In genomic region chrX:160510197-160510596, GRCm38 (mm10) we compare ENCODE assay signal across 19 mouse cellular contexts. TPM values are rescaled to one million over a fixed set of nuclear protein-coding genes. Genes with fewer than 3 reads are reported as not detected.
A peak's percentile ranks its signal among the peaks of the same experiment; 100 is the strongest.
DNase-seq lines count a peak whose midpoint lies in the region; ATAC-seq and TF ChIP-seq lines count a peak whose summit lies in the region.
"Had no signal": no experiment of that assay in that cellular context is flagged by ENCODE, and none has a peak within 500 bp of the region (broad histone marks: within the 10 kb centered on the region; RNA-seq: fewer than 3 reads in every experiment).

No protein-coding gene starts in this region.

- no peak for TF ChIP-seq CTCF in liver, adult 2 months (IDR thresholded peaks at IDR 0.05; ENCODE audit: low read depth, low read length)
- no peak for TF ChIP-seq CTCF in embryonic fibroblast, embryonic 13.5 days (IDR thresholded peaks at IDR 0.05; ENCODE audit: borderline replicate concordance, insufficient read depth, low read length)

- no peak for TF ChIP-seq POLR2A in liver, adult 2 months (IDR thresholded peaks at IDR 0.05; ENCODE audit: extremely low read depth, insufficient read depth, low read length)
- no peak for TF ChIP-seq POLR2A in embryonic fibroblast, embryonic 13.5 days (IDR thresholded peaks at IDR 0.05; ENCODE audit: low read depth, low read length)

- DNase-seq in liver, adult 2 months (ENCODE audit: extremely low read depth, low read depth, low spot score), result peak; percentile 18
- DNase-seq in liver, embryonic 11.5 days (ENCODE audit: low spot score), result no peak
- DNase-seq in NIH3T3 (ENCODE audit: low read depth), result peak; percentile 16
- DNase-seq in skeletal muscle tissue, adult 2 months (ENCODE audit: low read depth, low spot score), result peak; percentile 25
- DNase-seq in natural killer cell, adult 2 months (ENCODE audit: low spot score in 2 of 2), result no peak
- DNase-seq: cerebellum, adult 9-10 months; heart, postnatal 4 days; kidney, postnatal 10 days; lung, adult 18-20 months; right cerebral cortex, postnatal 25 days; thymus, postnatal 14 days had no signal

- no peak overlapping the region for H3K4me2 ChIP-seq in liver, embryonic 11.5 days
- H3K4me2 ChIP-seq in midbrain, embryonic 13.5 days (replicated peaks), result no peak overlapping the region
- H3K4me2 ChIP-seq: embryonic facial prominence, embryonic 13.5 days; forebrain, embryonic 15.5 days; heart, embryonic 15.5 days; hindbrain, embryonic 15.5 days; midbrain, embryonic 11.5 days had no signal

- no peaks in the 10 kb centered on the region for H3K27me3 ChIP-seq in liver, adult 2 months (ENCODE audit: control insufficient read depth, insufficient read depth, low read length)
- H3K27me3 ChIP-seq in liver, embryonic 11.5 days (replicated peaks; ENCODE audit: control insufficient read depth, insufficient read depth, low read length), result peaks cover 3% of the 10 kb centered on the region
- peaks cover 17% of the 10 kb centered on the region; the same call in 1 of the 2 replicates for H3K27me3 ChIP-seq in midbrain, embryonic 13.5 days
- H3K27me3 ChIP-seq: forebrain, embryonic 15.5 days; heart, embryonic 15.5 days had no signal

- H3K4me1 ChIP-seq in liver, adult 2 months (ENCODE audit: control insufficient read depth, insufficient read depth, low read length), result peaks cover 3% of the 10 kb centered on the region; the same call in 1 of the 2 replicates
- H3K4me1 ChIP-seq in liver, embryonic 11.5 days (replicated peaks; ENCODE audit: control insufficient read depth, insufficient read depth, low read length), result no peaks in the 10 kb centered on the region
- H3K4me1 ChIP-seq in embryonic fibroblast, embryonic 13.5 days (ENCODE audit: control insufficient read depth, insufficient read depth, low read length), result no peaks in the 10 kb centered on the region
- no peaks in the 10 kb centered on the region for H3K4me1 ChIP-seq in midbrain, embryonic 13.5 days (replicated peaks)
- H3K4me1 ChIP-seq: embryonic facial prominence, embryonic 13.5 days; forebrain, embryonic 15.5 days; heart, embryonic 15.5 days; hindbrain, embryonic 15.5 days had no signal

- no peaks in the 10 kb centered on the region for H3K36me3 ChIP-seq in liver, adult 2 months (ENCODE audit: control insufficient read depth, insufficient read depth, low read length)
- H3K36me3 ChIP-seq in liver, embryonic 11.5 days (ENCODE audit: control insufficient read depth, insufficient read depth, low read length), result no peaks in the 10 kb centered on the region
- H3K36me3 ChIP-seq in midbrain, embryonic 13.5 days, result no peaks in the 10 kb centered on the region
- H3K36me3 ChIP-seq: embryonic facial prominence, embryonic 13.5 days; forebrain, embryonic 15.5 days; heart, embryonic 15.5 days; hindbrain, embryonic 15.5 days had no signal

- no peak for ATAC-seq in liver, embryonic 11.5 days (replicated peaks; ENCODE audit: low FRiP score)
- no peak for ATAC-seq in midbrain, embryonic 13.5 days
- ATAC-seq: forebrain, embryonic 15.5 days; intestine, postnatal 0 days had no signal

- 14% methylated on average over 2 of the region's 2 CpGs for WGBS in liver, adult 2 months
- 46% methylated on average over 2 of the region's 2 CpGs for WGBS in liver, embryonic 11.5 days
- WGBS in midbrain, embryonic 13.5 days, result 76% methylated on average over 2 of the region's 2 CpGs

- H3K4me3 ChIP-seq in liver, adult 2 months (ENCODE audit: insufficient read depth, low read depth, low read length), result no peak overlapping the region
- H3K4me3 ChIP-seq in liver, embryonic 11.5 days (ENCODE audit: low read depth, low read length), result no peak overlapping the region
- no peak overlapping the region for H3K4me3 ChIP-seq in embryonic fibroblast, embryonic 13.5 days (ENCODE audit: insufficient read depth, low read length)
- H3K4me3 ChIP-seq in midbrain, embryonic 13.5 days (replicated peaks), result no peak overlapping the region
- H3K4me3 ChIP-seq: embryonic facial prominence, embryonic 13.5 days; forebrain, embryonic 15.5 days; heart, embryonic 15.5 days; hindbrain, embryonic 15.5 days had no signal

- no peaks in the 10 kb centered on the region for H3K9me3 ChIP-seq in liver, embryonic 11.5 days (ENCODE audit: control insufficient read depth, low read length)
- no peaks in the 10 kb centered on the region for H3K9me3 ChIP-seq in midbrain, embryonic 13.5 days
- H3K9me3 ChIP-seq: embryonic facial prominence, embryonic 13.5 days; forebrain, embryonic 15.5 days; heart, embryonic 15.5 days; hindbrain, embryonic 15.5 days had no signal

- H3K27ac ChIP-seq in liver, adult 2 months (replicated peaks; ENCODE audit: insufficient read depth, low read depth, low read length), result no peak overlapping the region
- H3K27ac ChIP-seq in liver, embryonic 11.5 days (ENCODE audit: low read depth, low read length), result no peak overlapping the region
- peak overlapping the region; percentile 71 for H3K27ac ChIP-seq in embryonic fibroblast, embryonic 13.5 days (ENCODE audit: insufficient read depth, low read length)
- no peak overlapping the region for H3K27ac ChIP-seq in midbrain, embryonic 13.5 days
- H3K27ac ChIP-seq: embryonic facial prominence, embryonic 13.5 days; forebrain, embryonic 15.5 days; heart, embryonic 15.5 days; hindbrain, embryonic 15.5 days had no signal

- H3K9ac ChIP-seq in liver, adult 2 months (ENCODE audit: low read depth, low read length), result no peak overlapping the region
- H3K9ac ChIP-seq in liver, embryonic 11.5 days (ENCODE audit: low read depth, low read length), result no peak overlapping the region
- no peak overlapping the region for H3K9ac ChIP-seq in midbrain, embryonic 13.5 days (replicated peaks)
- H3K9ac ChIP-seq: embryonic facial prominence, embryonic 13.5 days; forebrain, embryonic 15.5 days; heart, embryonic 15.5 days; hindbrain, embryonic 15.5 days had no signal

- no peaks in the 10 kb centered on the region for H3K79me2 ChIP-seq in liver, adult 2 months (ENCODE audit: control insufficient read depth, insufficient read depth, low read length)

RNA-seq across cellular contexts. Expression of gene Phka2, which starts 8.2 kb away (rescaled TPM):
- 24.3 and 28.6 TPM in 2 replicates for total RNA-seq in liver, adult 2 months (2014; rRNA removed)
- 11.4 and 15.2 TPM in 2 replicates for polyA plus RNA-seq in liver, adult 2 months (2012; rRNA removed)
- polyA plus RNA-seq in liver, embryonic 11.5 days (2014; fragmentation: Nextera tagmentation; extraction: Ambion mirVana), result 20.0 and 21.9 TPM in 2 replicates
- polyA plus RNA-seq in embryonic fibroblast, embryonic 13.5 days (2011; ENCODE audit: insufficient read length, low read depth, missing spikeins), result 17.7 and 22.2 TPM in 2 replicates
- polyA plus RNA-seq in midbrain, embryonic 13.5 days (2015; fragmentation: Nextera tagmentation; extraction: Ambion mirVana), result 15.9 and 18.4 TPM in 2 replicates

Comparison
In these comparisons a context has a peak if more than half of its experiments do, and no peak if none do; other contexts are left out.
1. DNase-seq: peak in liver, adult 2 months (single experiment), NIH3T3 (single experiment) and skeletal muscle tissue, adult 2 months (single experiment); none in liver, embryonic 11.5 days (single experiment) and natural killer cell, adult 2 months (0 of 2).